8 mouse cellular contexts compared by ENCODE assay signal in genomic region chr9:118700889-118701288, GRCm38 (mm10).
DNase-seq lines count a peak whose midpoint lies in the region; ATAC-seq and TF ChIP-seq lines count a peak whose summit lies in the region.
"Had no signal": no experiment of that assay in that cellular context is flagged by ENCODE, and none has a peak within 500 bp of the region (broad histone marks: within the 10 kb centered on the region; RNA-seq: fewer than 3 reads in every experiment).

No protein-coding gene starts in this region.

- H3K4me3 ChIP-seq in hindbrain, embryonic 11.5 days (ENCODE audit: low read depth, low read length): no peak overlapping the region
- H3K4me3 ChIP-seq in hindbrain, postnatal 0 days (ENCODE audit: low read length): no peak overlapping the region
- H3K4me3 ChIP-seq in lung, postnatal 0 days (ENCODE audit: low read depth, low read length): no peak overlapping the region
- H3K4me3 ChIP-seq in intestine, embryonic 15.5 days (replicated peaks): no peak overlapping the region
- H3K4me3 ChIP-seq in stomach, postnatal 0 days (ENCODE audit: low read depth, low read length): no peak overlapping the region

- 47% methylated on average over 12 of the region's 12 CpGs for WGBS in hindbrain, embryonic 11.5 days
- 61% methylated on average over 12 of the region's 12 CpGs for WGBS in hindbrain, postnatal 0 days
- WGBS in lung, postnatal 0 days: 30% methylated on average over 11 of the region's 12 CpGs
- 12% methylated on average over 12 of the region's 12 CpGs for WGBS in intestine, embryonic 15.5 days
- 21% methylated on average over 12 of the region's 12 CpGs for WGBS in stomach, postnatal 0 days

- no peak overlapping the region for H3K4me2 ChIP-seq in hindbrain, embryonic 11.5 days (replicated peaks; ENCODE audit: low read depth, low read length)
- H3K4me2 ChIP-seq in hindbrain, postnatal 0 days (ENCODE audit: low read depth, low read length): no peak overlapping the region
- peak overlapping the region; percentile 25; the same call in 1 of the 2 replicates for H3K4me2 ChIP-seq in lung, postnatal 0 days (replicated peaks; ENCODE audit: low read depth, low read length)
- H3K4me2 ChIP-seq in intestine, embryonic 15.5 days (replicated peaks): no peak overlapping the region
- no peak overlapping the region; the same call in 1 of the 2 replicates for H3K4me2 ChIP-seq in stomach, postnatal 0 days (replicated peaks; ENCODE audit: low read depth)

- H3K9ac ChIP-seq in hindbrain, embryonic 11.5 days (ENCODE audit: low read depth, low read length): no peak overlapping the region
- H3K9ac ChIP-seq in hindbrain, postnatal 0 days (replicated peaks; ENCODE audit: low read length): no peak overlapping the region
- no peak overlapping the region for H3K9ac ChIP-seq in lung, postnatal 0 days (replicated peaks; ENCODE audit: low read depth)
- H3K9ac ChIP-seq in intestine, embryonic 15.5 days: no peak overlapping the region
- H3K9ac ChIP-seq in stomach, postnatal 0 days (ENCODE audit: low read length): no peak overlapping the region; the same call in 1 of the 2 replicates

- no peak overlapping the region for H3K27ac ChIP-seq in hindbrain, embryonic 11.5 days (ENCODE audit: low read depth, low read length)
- no peak overlapping the region for H3K27ac ChIP-seq in hindbrain, postnatal 0 days
- peak overlapping the region; percentile 81 for H3K27ac ChIP-seq in lung, postnatal 0 days (ENCODE audit: low read length)
- H3K27ac ChIP-seq in intestine, embryonic 15.5 days: peak overlapping the region; percentile 39
- peak overlapping the region; percentile 67 for H3K27ac ChIP-seq in stomach, postnatal 0 days (replicated peaks)

- peak; percentile 22 for DNase-seq in hindbrain, embryonic 11.5 days (ENCODE audit: low spot score)
- DNase-seq in hindbrain, postnatal 0 days (ENCODE audit: low spot score): no peak
- no peak for DNase-seq in lung, postnatal 0 days (ENCODE audit: low spot score)
- DNase-seq in lung, postnatal 14 days: no peak
- DNase-seq in stomach, postnatal 0 days (ENCODE audit: low spot score): no peak
- no peak for DNase-seq in urinary bladder, adult 2 months (ENCODE audit: low spot score)
- DNase-seq: cerebellum, adult 8-10 months had no signal

- TF ChIP-seq CTCF in hindbrain, postnatal 0 days (IDR thresholded peaks at IDR 0.05; ENCODE audit: low read depth): no peak
- no peak for TF ChIP-seq CTCF in lung, postnatal 0 days (IDR thresholded peaks at IDR 0.05)
- no peak for TF ChIP-seq CTCF in stomach, postnatal 0 days (IDR thresholded peaks at IDR 0.05; ENCODE audit: low read depth)

- no peaks in the 10 kb centered on the region for H3K4me1 ChIP-seq in hindbrain, embryonic 11.5 days (replicated peaks; ENCODE audit: control insufficient read depth, insufficient read depth, low read length)
- H3K4me1 ChIP-seq in hindbrain, postnatal 0 days (ENCODE audit: insufficient read depth, low read length): no peaks in the 10 kb centered on the region
- H3K4me1 ChIP-seq in lung, postnatal 0 days (ENCODE audit: insufficient read depth, low read depth, low read length): peaks cover 11% of the 10 kb centered on the region; the same call in 1 of the 2 replicates
- peaks cover 14% of the 10 kb centered on the region for H3K4me1 ChIP-seq in intestine, embryonic 15.5 days (replicated peaks)
- H3K4me1 ChIP-seq in stomach, postnatal 0 days (replicated peaks; ENCODE audit: control insufficient read depth, insufficient read depth): peaks cover 2% of the 10 kb centered on the region

- H3K9me3 ChIP-seq in hindbrain, embryonic 11.5 days (ENCODE audit: control insufficient read depth, low read length): no peaks in the 10 kb centered on the region
- H3K9me3 ChIP-seq in hindbrain, postnatal 0 days (ENCODE audit: low read length): no peaks in the 10 kb centered on the region
- no peaks in the 10 kb centered on the region for H3K9me3 ChIP-seq in lung, postnatal 0 days (ENCODE audit: low read length)
- H3K9me3 ChIP-seq in intestine, embryonic 15.5 days: no peaks in the 10 kb centered on the region
- H3K9me3 ChIP-seq in stomach, postnatal 0 days (ENCODE audit: control insufficient read depth, low read length): no peaks in the 10 kb centered on the region

- TF ChIP-seq EP300 in lung, postnatal 0 days (IDR thresholded peaks at IDR 0.05): no peak
- TF ChIP-seq EP300 in stomach, postnatal 0 days (optimal IDR thresholded peaks at IDR 0.05): no peak

- no peaks in the 10 kb centered on the region for H3K36me3 ChIP-seq in hindbrain, embryonic 11.5 days (ENCODE audit: control insufficient read depth, insufficient read depth, low read length)
- no peaks in the 10 kb centered on the region for H3K36me3 ChIP-seq in hindbrain, postnatal 0 days (ENCODE audit: insufficient read depth, low read length)
- H3K36me3 ChIP-seq in lung, postnatal 0 days (ENCODE audit: insufficient read depth, low read length): no peaks in the 10 kb centered on the region
- no peaks in the 10 kb centered on the region for H3K36me3 ChIP-seq in intestine, embryonic 15.5 days
- no peaks in the 10 kb centered on the region for H3K36me3 ChIP-seq in stomach, postnatal 0 days (ENCODE audit: control insufficient read depth, insufficient read depth, low read length)

- ATAC-seq in hindbrain, embryonic 11.5 days (ENCODE audit: low FRiP score): no peak
- no peak for ATAC-seq in hindbrain, postnatal 0 days
- ATAC-seq in lung, postnatal 0 days: no peak
- ATAC-seq in intestine, embryonic 15.5 days: 0 out of 2 replicates have a peak, but pooled peaks have one; percentile 16
- peak; percentile 30; the same call in 1 of the 2 replicates for ATAC-seq in stomach, postnatal 0 days (ENCODE audit: low FRiP score, low TSS enrichment)

- H3K27me3 ChIP-seq in hindbrain, embryonic 11.5 days (ENCODE audit: control insufficient read depth, insufficient read depth, low read length): no peaks in the 10 kb centered on the region
- H3K27me3 ChIP-seq in hindbrain, postnatal 0 days (ENCODE audit: insufficient read depth, low read length): no peaks in the 10 kb centered on the region
- 0 out of 2 replicates have a peak, but pooled peaks cover 3% of the 10 kb centered on the region for H3K27me3 ChIP-seq in lung, postnatal 0 days (replicated peaks; ENCODE audit: insufficient read depth, low read length)
- H3K27me3 ChIP-seq in intestine, embryonic 15.5 days (replicated peaks): no peaks in the 10 kb centered on the region
- no peaks in the 10 kb centered on the region for H3K27me3 ChIP-seq in stomach, postnatal 0 days (ENCODE audit: control insufficient read depth, insufficient read depth, low read length)

Comparison
In these comparisons a context has a peak if more than half of its experiments do, and no peak if none do; other contexts are left out.
1. ATAC-seq: peak in intestine, embryonic 15.5 days (single experiment) and stomach, postnatal 0 days (single experiment); none in hindbrain, embryonic 11.5 days (single experiment), hindbrain, postnatal 0 days (single experiment) and lung, postnatal 0 days (single experiment).
2. H3K27ac ChIP-seq: peak in lung, postnatal 0 days (single experiment), intestine, embryonic 15.5 days (single experiment) and stomach, postnatal 0 days (single experiment); none in hindbrain, embryonic 11.5 days (single experiment) and hindbrain, postnatal 0 days (single experiment).